Mouse (Mus musculus) embryonic facial prominence, embryonic 13.5 days (tissue): ENCODE results near the gene Pptc7. TPM values are rescaled to one million over a fixed set of nuclear protein-coding genes. Genes with fewer than 3 reads are reported as not detected.

Source experiments
- ATAC-seq: fragments of 200-750 bp; cut with Nextera tagmentation; 2 replicates; pipeline ENCODE4 v1.8.0; 2017; ENCODE audit warnings: low read depth; ENCODE audit not compliant: insufficient number of reproducible peaks, insufficient read depth, low FRiP score, low TSS enrichment
- H3K27ac ChIP-seq: fragments of 300-500 bp; sonication (generic); 2 replicates; pipeline ENCODE4 v1.5.1; 2015; ENCODE audit warnings: moderate library complexity, mild to moderate bottlenecking, inconsistent platforms
- H3K27me3 ChIP-seq: fragments of 300-500 bp; sonication (generic); 2 replicates; pipeline ENCODE4 v1.6.1; 2015; ENCODE audit warnings: mild to moderate bottlenecking, inconsistent platforms
- H3K36me3 ChIP-seq: fragments of 300-500 bp; sonication (generic); 2 replicates; pipeline ENCODE4 v1.6.1; 2015; ENCODE audit warnings: mild to moderate bottlenecking, inconsistent platforms
- H3K4me1 ChIP-seq: fragments of 300-500 bp; sonication (generic); 2 replicates; pipeline ENCODE4 v1.6.1; 2015; ENCODE audit warnings: inconsistent platforms
- H3K4me2 ChIP-seq: fragments of 300-500 bp; sonication (generic); 2 replicates; pipeline ENCODE4 v1.6.1; 2015; ENCODE audit warnings: moderate library complexity, mild to moderate bottlenecking, inconsistent platforms
- H3K4me3 ChIP-seq: fragments of 300-500 bp; sonication (generic); 2 replicates; pipeline ENCODE4 v1.5.1; 2015; ENCODE audit warnings: mild to moderate bottlenecking, inconsistent platforms
- H3K9ac ChIP-seq: fragments of 300-500 bp; sonication (generic); 2 replicates; pipeline ENCODE4 v1.6.1; 2015; ENCODE audit warnings: mild to moderate bottlenecking, inconsistent platforms
- H3K9me3 ChIP-seq: fragments of 300-500 bp; sonication (generic); 2 replicates; pipeline ENCODE4 v1.6.1; 2016; ENCODE audit warnings: inconsistent platforms
- WGBS: fragments of 180-500 bp; shearing (Covaris S2); methylation state at CpG from one replicate; pipeline ENCODE4 v1.1.7; 2015; ENCODE audit warnings: mixed read lengths; 5-methylcytosine and 5-hydroxymethylcytosine counted together
- polyA plus RNA-seq: library from polyadenylated mRNA; unstranded; fragments of >200 nt; fragmentation: Nextera tagmentation; extraction: Ambion mirVana; gene quantifications from 2 replicates; pipeline ENCODE4 v1.2.1, GENCODE M21; 2015

Pptc7 gene
- polyA plus RNA-seq, 1 experiment from 2014 or later: 9.2 TPM

DNA sequence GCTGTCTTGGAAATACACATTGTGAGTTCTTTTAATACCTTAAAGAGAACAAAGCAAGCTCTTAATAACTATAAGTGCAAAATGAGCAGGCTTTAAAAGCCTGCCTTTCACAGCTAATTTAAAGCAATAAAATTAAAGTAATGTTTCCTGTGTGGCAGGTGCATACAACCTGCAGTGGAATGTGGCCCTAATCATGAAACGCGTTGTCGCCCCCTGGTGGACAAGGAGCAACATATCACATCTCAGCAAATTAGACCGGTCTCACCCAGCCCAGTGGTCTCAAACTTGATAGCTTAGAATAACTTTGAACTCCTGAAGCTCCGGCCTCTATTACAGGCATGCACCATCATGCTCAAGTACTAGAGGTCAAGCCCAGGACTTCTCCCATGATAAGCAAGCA, 60.1 kb downstream of the Pptc7 start:
- ATAC-seq: no peak
- Histone ChIP-seq H3K36me3 (peaks cover 3% of the 10 kb centered on the region; the same call in 1 of the 2 replicates), H3K9ac (no peak overlapping the region), H3K27me3 (no peaks in the 10 kb centered on the region), H3K4me2 (no peak overlapping the region), H3K27ac (no peak overlapping the region), H3K9me3 (no peaks in the 10 kb centered on the region), H3K4me1 (no peaks in the 10 kb centered on the region), H3K4me3 (no peak overlapping the region)
- WGBS: 7% methylated on average over 5 of the region's 5 CpGs

DNA sequence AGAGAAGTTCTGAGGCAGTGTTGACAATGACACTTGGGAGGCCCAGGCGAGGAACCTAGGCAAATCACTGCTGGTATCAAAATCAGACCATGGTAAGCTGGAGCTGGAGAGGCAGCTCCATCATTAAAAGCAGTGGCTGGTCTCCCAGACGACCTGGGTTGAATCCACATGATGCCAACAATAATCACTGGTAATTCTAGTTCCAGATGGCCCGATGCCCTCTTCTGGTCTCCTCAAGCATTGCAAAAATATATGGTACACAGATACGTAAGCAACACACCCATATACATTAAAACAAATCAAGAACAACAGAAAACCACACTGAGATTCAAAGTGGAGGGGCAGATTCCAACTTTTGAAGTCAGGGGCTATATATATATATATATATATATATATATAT, 61.6 kb downstream of the Pptc7 start:
- Histone ChIP-seq H3K4me2 (no peak overlapping the region), H3K4me1 (no peaks in the 10 kb centered on the region), H3K36me3 (no peaks in the 10 kb centered on the region), H3K27me3 (no peaks in the 10 kb centered on the region), H3K9ac (no peak overlapping the region), H3K4me3 (no peak overlapping the region), H3K27ac (no peak overlapping the region), H3K9me3 (no peaks in the 10 kb centered on the region)
- no peak for ATAC-seq
- 73% methylated on average over 4 of the region's 4 CpGs for WGBS

GRCm38 (mm10) chr5:122353807-122354491, 69.8 kb downstream of the Pptc7 start, which contains the start of the genes Rad9b and Vps29:
Gene Rad9b, minus strand, starts transcription at chr5:122354233.
Gene Vps29, plus strand, starts transcription at chr5:122354369.
- Histone ChIP-seq H3K4me2 (peak within 1 kb of the TSS; percentile 79), H3K27ac (peak within 1 kb of the TSS; percentile 35), H3K36me3 (peaks cover 2% of the 10 kb centered on the region), H3K27me3 (no peaks in the 10 kb centered on the region), H3K9ac (peak within 1 kb of the TSS; percentile 96), H3K9me3 (no peaks in the 10 kb centered on the region), H3K4me1 (peaks cover 9% of the 10 kb centered on the region), H3K4me3 (peak within 1 kb of the TSS; percentile 97)
- ATAC-seq: peak; percentile 85
- WGBS: 2% methylated on average over 51 of the region's 51 CpGs

- Histone ChIP-seq H3K9ac (peak overlapping the region; percentile 96), H3K4me2 (peak overlapping the region; percentile 79), H3K36me3 (peaks cover 5% of the 10 kb centered on the region), H3K4me1 (peaks cover 9% of the 10 kb centered on the region), H3K9me3 (no peaks in the 10 kb centered on the region), H3K27ac (peak overlapping the region; percentile 12; the same call in 1 of the 2 replicates), H3K4me3 (peak overlapping the region; percentile 97), H3K27me3 (no peaks in the 10 kb centered on the region)
- WGBS: under 1% methylated on average over 57 of the region's 57 CpGs
- peak; percentile 61 for ATAC-seq
Observed at GRCm38 (mm10) chr5:122354492-122355067, 70.4 kb downstream of the Pptc7 start.

DNA sequence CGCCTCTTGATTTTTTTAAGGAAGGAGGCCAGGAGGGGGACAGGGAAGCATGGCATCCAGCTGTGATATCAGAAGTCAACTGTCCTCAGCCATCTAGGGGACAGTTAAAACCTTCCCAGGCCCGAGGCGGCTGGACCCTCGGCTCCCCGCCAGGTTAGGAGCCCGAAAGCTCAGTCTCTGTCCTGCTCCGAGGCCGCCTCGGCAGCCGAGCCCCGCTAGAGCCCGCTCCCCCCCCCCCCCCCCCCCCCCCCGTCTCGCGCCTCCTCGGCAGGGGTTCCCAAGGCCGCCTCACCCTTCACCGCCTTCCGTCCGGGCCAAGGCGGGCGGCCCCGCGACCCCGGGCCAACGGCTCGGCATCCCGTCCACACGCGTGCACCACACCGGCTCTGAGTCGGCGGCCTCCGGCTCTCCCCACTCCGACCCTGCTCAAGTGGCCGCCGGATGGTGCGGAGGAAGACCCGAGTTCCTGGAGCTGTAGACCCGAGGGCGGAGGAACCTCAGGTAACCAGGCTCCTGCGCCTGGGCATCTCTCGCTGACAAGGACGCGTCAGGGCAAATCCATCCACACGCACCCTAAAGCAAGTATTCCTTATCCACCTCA, 87.5 kb downstream of the Pptc7 start, which contains the start of gene Gpn3:
Gpn3 (plus strand) TSS at position 286 of the 601 bp plus-strand sequence.
- H3K36me3 ChIP-seq: peaks cover 48% of the 10 kb centered on the region
- H3K27ac ChIP-seq: peak within 1 kb of the TSS; percentile 95
- under 1% methylated on average over 39 of the region's 46 CpGs for WGBS
- peaks cover 20% of the 10 kb centered on the region for H3K4me1 ChIP-seq
- H3K27me3 ChIP-seq: no peaks in the 10 kb centered on the region
- H3K9me3 ChIP-seq: no peaks in the 10 kb centered on the region
- peak within 1 kb of the TSS; percentile 81 for H3K4me3 ChIP-seq
- peak within 1 kb of the TSS; percentile 87 for H3K9ac ChIP-seq
- peak within 1 kb of the TSS; percentile 68 for H3K4me2 ChIP-seq
- ATAC-seq: peak; percentile 60

DNA sequence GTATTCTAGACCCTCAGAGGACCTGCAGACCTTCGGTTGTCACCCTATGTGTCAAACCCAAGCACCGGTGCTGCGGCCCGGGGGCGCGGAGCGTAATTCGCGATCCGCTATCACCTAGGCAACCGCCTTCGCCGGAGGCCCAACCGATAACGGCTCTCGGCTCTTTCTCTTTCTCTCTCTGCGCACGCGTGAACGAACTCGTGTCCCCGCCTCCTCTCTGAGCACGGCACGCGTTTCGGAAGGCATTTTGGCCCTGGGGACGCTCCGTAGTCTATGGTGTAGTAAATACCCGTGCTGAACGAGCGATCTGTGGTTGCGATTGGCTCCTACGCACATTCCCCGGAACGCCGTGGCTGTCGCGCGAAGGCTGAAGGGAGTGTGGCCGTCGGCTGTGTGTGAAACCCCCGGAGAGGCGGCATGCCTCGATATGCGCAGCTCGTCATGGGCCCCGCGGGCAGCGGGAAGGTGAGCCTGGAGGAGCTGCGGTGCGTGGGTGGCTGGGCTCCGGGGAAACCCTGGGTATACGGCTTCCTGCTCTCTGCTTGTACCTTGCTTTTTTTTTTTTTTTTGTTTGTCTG, 88.1 kb downstream of the Pptc7 start, which contains the start of gene Fam216a:
Fam216a (minus strand) TSS at position 173 of the 578 bp plus-strand sequence.
- Histone ChIP-seq H3K9me3 (no peaks in the 10 kb centered on the region), H3K9ac (peak within 1 kb of the TSS; percentile 87), H3K27ac (peak within 1 kb of the TSS; percentile 95), H3K36me3 (peaks cover 48% of the 10 kb centered on the region), H3K4me3 (peak within 1 kb of the TSS; percentile 81), H3K27me3 (no peaks in the 10 kb centered on the region), H3K4me1 (peaks cover 20% of the 10 kb centered on the region), H3K4me2 (peak within 1 kb of the TSS; percentile 68)
- WGBS: under 1% methylated on average over 53 of the region's 53 CpGs
- peak; percentile 88 for ATAC-seq

DNA sequence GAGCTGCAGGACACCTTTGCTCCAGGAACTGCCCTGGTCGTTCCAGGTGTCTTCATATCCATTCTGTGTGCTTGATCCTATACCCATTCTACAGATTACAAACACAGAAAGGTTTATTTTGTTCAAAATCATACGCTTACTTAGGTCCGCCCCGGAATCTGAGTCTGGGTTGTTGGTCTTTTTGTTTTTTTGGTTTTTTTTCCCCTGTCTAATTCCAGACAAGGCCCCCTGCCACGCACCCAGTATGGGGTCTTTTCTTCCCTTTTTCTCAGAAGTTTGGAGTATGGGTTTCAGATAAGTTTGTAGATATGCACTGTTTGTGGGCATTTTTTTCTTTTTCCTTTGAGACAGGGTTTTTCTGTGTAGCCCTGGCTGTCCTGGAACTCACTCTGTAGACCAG, 88.7 kb downstream of the Pptc7 start:
- Histone ChIP-seq H3K36me3 (peaks cover 43% of the 10 kb centered on the region), H3K27ac (peak overlapping the region; percentile 95), H3K27me3 (no peaks in the 10 kb centered on the region), H3K4me2 (peak overlapping the region; percentile 68), H3K9ac (peak overlapping the region; percentile 87), H3K4me3 (peak overlapping the region; percentile 81), H3K9me3 (no peaks in the 10 kb centered on the region), H3K4me1 (peaks cover 20% of the 10 kb centered on the region)
- no peak for ATAC-seq
- 6% methylated on average over 5 of the region's 5 CpGs for WGBS

Other genes with a start within 250 kb of the Pptc7 start
- 4.0 and 4.8 TPM in 2 replicates for gene Cux2, start 234.3 kb upstream of the Pptc7 start, polyA plus RNA-seq
- gene Myl2, start 183.4 kb upstream of the Pptc7 start, polyA plus RNA-seq: 31.8 TPM in 1 of 2 replicates, not detected in the other
- not detected in 2 replicates for gene Ccdc63, start 143.5 kb upstream of the Pptc7 start, polyA plus RNA-seq
- gene Ppp1cc, start 126.1 kb upstream of the Pptc7 start, polyA plus RNA-seq: 237 and 249 TPM in 2 replicates
- gene Hvcn1, start 77.6 kb upstream of the Pptc7 start, polyA plus RNA-seq: 8.6 and 10.0 TPM in 2 replicates
- 5.0 and 8.0 TPM in 2 replicates for gene Tctn1, start 19.9 kb upstream of the Pptc7 start, polyA plus RNA-seq
- gene Rad9b, start 69.9 kb downstream of the Pptc7 start, polyA plus RNA-seq: 17.1 and 21.4 TPM in 2 replicates
- 191 and 192 TPM in 2 replicates for gene Vps29, start 70.0 kb downstream of the Pptc7 start, polyA plus RNA-seq
- 77.6 and 85.1 TPM in 2 replicates for gene Gpn3, start 87.5 kb downstream of the Pptc7 start, polyA plus RNA-seq
- gene Fam216a, start 88.0 kb downstream of the Pptc7 start, polyA plus RNA-seq: 85.9 and 86.9 TPM in 2 replicates
- gene Arpc3, start 107.5 kb downstream of the Pptc7 start, polyA plus RNA-seq: 109 and 128 TPM in 2 replicates
- 54.5 and 55.6 TPM in 2 replicates for gene Anapc7, start 137.3 kb downstream of the Pptc7 start, polyA plus RNA-seq
- gene Atp2a2, start 217.9 kb downstream of the Pptc7 start, polyA plus RNA-seq: 26.8 and 28.3 TPM in 2 replicates